Mouse (Mus musculus) heart, embryonic 15.5 days (tissue): Measurements from ENCODE around the gene Gm973. TPM values are rescaled to one million over a fixed set of nuclear protein-coding genes. Genes with fewer than 3 reads are reported as not detected.

ENCODE experiments used
- ATAC-seq: fragments of 200-750 bp; cut with Nextera tagmentation; replicated peaks from 2 replicates; pipeline ENCODE4 v1.8.0; 2017; ENCODE audit warnings: low read depth, moderate TSS enrichment; ENCODE audit not compliant: insufficient number of reproducible peaks, insufficient read depth, low FRiP score
- H3K27ac ChIP-seq: fragments of 300-500 bp; sonication (generic); 2 replicates; pipeline ENCODE4 v1.5.1; 2015; ENCODE audit warnings: mild to moderate bottlenecking, inconsistent platforms
- H3K27me3 ChIP-seq: fragments of 300-500 bp; sonication (generic); 2 replicates; pipeline ENCODE4 v1.6.1; 2015; ENCODE audit warnings: inconsistent platforms
- H3K36me3 ChIP-seq: fragments of 300-500 bp; sonication (generic); 2 replicates; pipeline ENCODE4 v1.6.1; 2015; ENCODE audit warnings: mild to moderate bottlenecking, inconsistent platforms
- H3K4me1 ChIP-seq: fragments of 300-500 bp; sonication (generic); replicated peaks from 2 replicates; pipeline ENCODE4 v1.6.1; 2015; ENCODE audit warnings: inconsistent platforms
- H3K4me2 ChIP-seq: fragments of 300-500 bp; sonication (generic); 2 replicates; pipeline ENCODE4 v1.6.1; 2015; ENCODE audit warnings: inconsistent platforms, mild to moderate bottlenecking, moderate library complexity
- H3K4me3 ChIP-seq: fragments of 300-500 bp; sonication (generic); 2 replicates; pipeline ENCODE4 v1.5.1; 2015; ENCODE audit warnings: mild to moderate bottlenecking, inconsistent platforms
- H3K9ac ChIP-seq: fragments of 300-500 bp; sonication (generic); 2 replicates; pipeline ENCODE4 v1.6.1; 2015; ENCODE audit warnings: mild to moderate bottlenecking, inconsistent platforms
- H3K9me3 ChIP-seq: fragments of 300-500 bp; sonication (generic); replicated peaks from 2 replicates; pipeline ENCODE4 v1.6.1; 2016; ENCODE audit warnings: inconsistent platforms
- WGBS: fragments of 180-500 bp; shearing (Covaris S2); methylation state at CpG from one replicate; pipeline ENCODE4 v1.1.7; 2015; ENCODE audit warnings: mixed read lengths; 5-methylcytosine and 5-hydroxymethylcytosine counted together
- polyA plus RNA-seq: library from polyadenylated mRNA; unstranded; fragments of >200 nt; fragmentation: Nextera tagmentation; extraction: Ambion mirVana; gene quantifications from 2 replicates; pipeline ENCODE4 v1.2.1, GENCODE M21; 2015

Gm973 gene
- polyA plus RNA-seq, 1 experiment from 2014 or later: 0.34 TPM

- H3K36me3 ChIP-seq: no peaks in the 10 kb centered on the region
- no peak overlapping the region for H3K4me2 ChIP-seq
- H3K4me3 ChIP-seq: no peak overlapping the region
- no peaks in the 10 kb centered on the region for H3K27me3 ChIP-seq
- H3K9me3 ChIP-seq: no peaks in the 10 kb centered on the region
- no peak overlapping the region for H3K9ac ChIP-seq
- 67% methylated on average over 5 of the region's 5 CpGs for WGBS
- no peak overlapping the region for H3K27ac ChIP-seq
- ATAC-seq: no peak
- H3K4me1 ChIP-seq: 0 out of 2 replicates have a peak, but pooled peaks cover 3% of the 10 kb centered on the region
Measured at GRCm38 (mm10) chr1:59523378-59523958, 7.4 kb downstream of the Gm973 start.

DNA sequence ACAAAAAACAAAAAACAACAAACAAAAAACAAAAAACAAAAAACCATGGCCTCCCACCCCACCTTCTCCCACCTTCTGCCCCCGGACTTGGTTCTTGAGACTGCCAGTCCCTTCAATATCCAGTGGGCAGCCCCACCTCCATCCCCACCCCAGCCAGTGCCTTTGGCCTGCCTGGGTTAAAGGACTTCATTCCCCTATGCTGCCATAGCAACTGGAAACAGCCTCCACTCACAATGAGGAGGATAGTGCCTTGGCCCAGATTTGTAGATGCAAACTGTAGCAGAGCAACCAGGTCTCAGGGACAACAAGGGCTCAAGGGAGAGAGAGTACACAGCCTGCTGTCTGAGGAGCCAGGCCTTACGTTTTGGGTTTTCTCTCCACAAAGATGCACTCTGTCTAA, 8.0 kb downstream of the Gm973 start:
- no peaks in the 10 kb centered on the region for H3K36me3 ChIP-seq
- H3K4me1 ChIP-seq: 0 out of 2 replicates have a peak, but pooled peaks cover 3% of the 10 kb centered on the region
- H3K9ac ChIP-seq: no peak overlapping the region
- WGBS: 80% methylated on average over 2 of the region's 2 CpGs
- H3K27ac ChIP-seq: no peak overlapping the region
- no peak for ATAC-seq
- H3K9me3 ChIP-seq: no peaks in the 10 kb centered on the region
- H3K4me3 ChIP-seq: no peak overlapping the region
- H3K27me3 ChIP-seq: no peaks in the 10 kb centered on the region
- H3K4me2 ChIP-seq: no peak overlapping the region

DNA sequence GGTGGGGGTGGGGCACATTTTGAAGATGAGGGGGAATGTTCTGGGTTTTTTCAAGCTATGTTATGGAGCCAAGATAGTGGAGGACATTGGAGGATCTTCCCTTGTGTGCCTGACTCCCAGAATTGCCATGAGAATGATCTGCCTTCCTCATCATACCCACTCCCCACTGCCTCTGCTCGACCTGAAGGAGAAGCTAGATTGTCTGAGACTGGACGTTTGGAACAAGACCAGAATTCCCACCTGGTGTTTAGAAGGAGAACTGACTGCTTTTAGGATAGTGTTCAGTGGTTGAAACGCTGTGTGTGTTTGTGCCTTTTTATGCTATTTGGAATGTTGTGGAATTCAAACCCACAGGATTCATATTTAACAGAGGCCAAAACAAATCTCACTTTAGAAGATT, 8.7 kb downstream of the Gm973 start:
- Histone ChIP-seq H3K4me3 (no peak overlapping the region), H3K9me3 (no peaks in the 10 kb centered on the region), H3K4me2 (no peak overlapping the region), H3K9ac (no peak overlapping the region), H3K4me1 (0 out of 2 replicates have a peak, but pooled peaks cover 3% of the 10 kb centered on the region), H3K27ac (no peak overlapping the region), H3K27me3 (no peaks in the 10 kb centered on the region), H3K36me3 (no peaks in the 10 kb centered on the region)
- ATAC-seq: no peak
- 46% methylated on average over 3 of the region's 3 CpGs for WGBS

DNA sequence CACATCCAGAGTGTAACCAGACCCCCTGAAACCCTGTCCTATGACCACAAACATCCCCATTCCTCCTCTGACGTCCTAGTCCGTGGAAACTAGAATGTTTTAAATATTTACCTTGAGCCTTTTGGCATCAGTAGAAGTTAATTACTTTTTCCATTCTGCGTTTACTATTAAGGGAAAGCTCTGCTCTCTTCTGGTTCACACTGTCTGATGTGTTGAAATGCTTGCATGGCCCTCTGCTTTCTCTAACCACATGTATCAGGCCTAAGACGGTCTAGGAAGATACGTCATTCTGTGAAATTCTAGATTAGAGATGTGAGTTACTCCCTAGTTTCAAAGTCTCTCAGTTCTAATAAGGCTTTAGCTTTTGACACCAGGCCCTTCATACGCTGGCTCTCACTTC, 11.2 kb downstream of the Gm973 start:
- H3K36me3 ChIP-seq: no peaks in the 10 kb centered on the region
- H3K4me3 ChIP-seq: no peak overlapping the region
- WGBS: 72% methylated on average over 6 of the region's 6 CpGs
- H3K9ac ChIP-seq: no peak overlapping the region
- H3K4me2 ChIP-seq: no peak overlapping the region
- no peaks in the 10 kb centered on the region for H3K27me3 ChIP-seq
- H3K9me3 ChIP-seq: no peaks in the 10 kb centered on the region
- ATAC-seq: no peak
- H3K4me1 ChIP-seq: no peaks in the 10 kb centered on the region
- no peak overlapping the region for H3K27ac ChIP-seq

DNA sequence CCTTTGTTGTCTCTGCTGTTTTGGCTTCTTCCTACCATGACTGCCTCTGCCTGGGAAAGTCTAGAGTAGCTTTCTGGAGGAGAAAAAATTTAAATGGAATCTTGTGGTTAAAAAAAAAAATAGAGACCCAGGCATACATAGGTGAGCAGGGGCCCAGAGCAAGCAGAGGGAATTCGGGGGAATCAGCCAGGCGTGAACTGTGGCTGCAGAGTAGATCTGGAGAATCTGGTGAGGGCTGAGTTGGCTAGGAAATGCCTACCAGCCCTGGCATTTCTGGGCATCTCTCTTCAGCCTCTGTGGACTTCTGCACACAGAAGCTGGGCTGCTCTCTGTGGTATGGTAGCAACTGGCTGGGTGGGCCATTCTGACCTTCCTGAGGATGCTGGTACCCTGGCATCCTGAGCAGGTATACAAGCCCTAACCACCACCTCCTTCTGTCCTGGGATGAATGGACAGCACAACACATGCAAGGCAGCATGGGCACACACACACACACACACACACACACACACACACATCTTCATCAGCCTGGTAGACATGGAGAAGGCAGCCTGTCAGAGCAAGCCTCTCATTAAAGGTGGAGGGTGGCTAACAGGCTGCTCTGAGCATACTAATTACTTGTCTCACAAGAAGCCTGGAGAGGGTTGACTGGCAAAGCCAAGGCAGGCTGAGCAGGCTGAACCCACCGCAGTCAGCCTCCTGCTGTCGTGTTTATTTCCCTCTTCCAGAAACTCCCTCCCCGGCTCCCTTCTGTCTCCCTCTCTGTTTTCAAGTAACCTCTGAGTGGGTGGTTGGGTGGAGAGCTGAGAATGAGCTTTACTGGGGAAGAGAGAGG, 19.1 kb downstream of the Gm973 start:
- Histone ChIP-seq H3K4me1 (no peaks in the 10 kb centered on the region), H3K9me3 (no peaks in the 10 kb centered on the region), H3K9ac (no peak overlapping the region), H3K36me3 (no peaks in the 10 kb centered on the region), H3K27ac (no peak overlapping the region), H3K4me3 (no peak overlapping the region), H3K27me3 (no peaks in the 10 kb centered on the region), H3K4me2 (no peak overlapping the region)
- WGBS: 36% methylated on average over 5 of the region's 5 CpGs
- ATAC-seq: no peak

DNA sequence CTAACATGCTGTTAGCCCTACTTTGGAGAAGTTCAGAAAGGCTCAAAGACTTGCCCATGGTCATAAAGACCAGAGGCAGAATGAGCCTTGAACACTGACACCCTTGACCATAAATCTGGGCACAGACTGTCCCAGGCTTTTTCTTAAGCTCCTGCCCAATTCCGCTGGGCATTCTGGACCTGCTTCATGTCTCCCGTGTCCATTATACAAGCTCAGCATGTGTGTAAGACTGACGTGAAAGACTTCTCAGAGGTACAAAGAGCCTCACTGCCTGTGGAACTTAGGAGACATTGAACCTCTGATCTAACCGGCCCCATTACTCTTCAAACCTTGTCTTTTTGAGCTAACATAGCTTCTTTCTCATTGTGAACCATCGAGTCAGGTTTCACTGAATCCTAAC, 22.3 kb downstream of the Gm973 start:
- Histone ChIP-seq H3K9me3 (no peaks in the 10 kb centered on the region), H3K36me3 (no peaks in the 10 kb centered on the region), H3K4me2 (no peak overlapping the region), H3K9ac (no peak overlapping the region), H3K4me1 (no peaks in the 10 kb centered on the region), H3K27ac (no peak overlapping the region), H3K4me3 (no peak overlapping the region), H3K27me3 (no peaks in the 10 kb centered on the region)
- WGBS: 81% methylated on average over 5 of the region's 5 CpGs
- ATAC-seq: no peak

GRCm38 (mm10) chr1:59540537-59541148, 24.6 kb downstream of the Gm973 start:
- no peak overlapping the region for H3K4me3 ChIP-seq
- no peak for ATAC-seq
- H3K4me1 ChIP-seq: no peaks in the 10 kb centered on the region
- H3K27me3 ChIP-seq: no peaks in the 10 kb centered on the region
- 75% methylated on average over 19 of the region's 19 CpGs for WGBS
- no peaks in the 10 kb centered on the region for H3K36me3 ChIP-seq
- H3K4me2 ChIP-seq: no peak overlapping the region
- H3K9ac ChIP-seq: no peak overlapping the region
- H3K27ac ChIP-seq: no peak overlapping the region
- no peaks in the 10 kb centered on the region for H3K9me3 ChIP-seq

- no peaks in the 10 kb centered on the region for H3K36me3 ChIP-seq
- no peaks in the 10 kb centered on the region for H3K9me3 ChIP-seq
- H3K4me1 ChIP-seq: no peaks in the 10 kb centered on the region
- no peaks in the 10 kb centered on the region for H3K27me3 ChIP-seq
- no peak for ATAC-seq
- H3K9ac ChIP-seq: no peak overlapping the region
- H3K27ac ChIP-seq: no peak overlapping the region
- no peak overlapping the region for H3K4me2 ChIP-seq
- H3K4me3 ChIP-seq: no peak overlapping the region
- 84% methylated on average over 16 of the region's 16 CpGs for WGBS
Measured at GRCm38 (mm10) chr1:59541271-59542020, 25.4 kb downstream of the Gm973 start.

DNA sequence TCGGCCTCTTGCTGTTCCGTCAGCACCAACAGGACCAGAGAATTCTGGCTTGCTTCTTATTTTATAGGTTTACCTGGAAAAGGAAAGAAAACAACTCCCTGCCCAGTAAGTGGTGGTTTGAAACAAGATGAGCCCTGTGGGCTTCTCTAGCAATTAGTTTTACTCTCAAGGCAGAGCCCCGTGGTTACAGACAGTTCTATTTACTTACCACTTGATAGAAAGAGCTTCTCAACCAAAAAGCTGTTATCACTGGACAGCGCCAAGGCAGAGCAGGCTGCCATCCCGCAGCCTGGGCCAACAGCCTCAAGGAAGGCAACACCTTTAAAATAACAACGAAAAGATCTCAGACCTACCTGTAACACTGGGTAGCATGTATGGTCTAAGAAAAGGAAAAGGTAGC, 26.2 kb downstream of the Gm973 start:
- H3K36me3 ChIP-seq: no peaks in the 10 kb centered on the region
- no peaks in the 10 kb centered on the region for H3K27me3 ChIP-seq
- no peak overlapping the region for H3K9ac ChIP-seq
- H3K9me3 ChIP-seq: no peaks in the 10 kb centered on the region
- H3K27ac ChIP-seq: no peak overlapping the region
- WGBS: 43% methylated on average over 6 of the region's 6 CpGs
- H3K4me3 ChIP-seq: no peak overlapping the region
- H3K4me2 ChIP-seq: no peak overlapping the region
- ATAC-seq: no peak
- H3K4me1 ChIP-seq: no peaks in the 10 kb centered on the region

GRCm38 (mm10) chr1:59543911-59544310, 27.8 kb downstream of the Gm973 start:
- Histone ChIP-seq H3K4me1 (no peaks in the 10 kb centered on the region), H3K4me3 (no peak overlapping the region), H3K9me3 (no peaks in the 10 kb centered on the region), H3K36me3 (no peaks in the 10 kb centered on the region), H3K4me2 (no peak overlapping the region), H3K27me3 (no peaks in the 10 kb centered on the region), H3K9ac (no peak overlapping the region), H3K27ac (no peak overlapping the region)
- 55% methylated on average over 8 of the region's 8 CpGs for WGBS
- ATAC-seq: no peak

GRCm38 (mm10) chr1:59548486-59548885, 32.4 kb downstream of the Gm973 start:
- Histone ChIP-seq H3K9ac (no peak overlapping the region), H3K4me1 (no peaks in the 10 kb centered on the region), H3K27ac (no peak overlapping the region), H3K36me3 (no peaks in the 10 kb centered on the region), H3K27me3 (no peaks in the 10 kb centered on the region), H3K4me3 (no peak overlapping the region), H3K9me3 (no peaks in the 10 kb centered on the region), H3K4me2 (no peak overlapping the region)
- no peak for ATAC-seq
- WGBS: 84% methylated on average over 5 of the region's 5 CpGs
